Mouse (Mus musculus) midbrain, postnatal 0 days (tissue): Measurements from ENCODE around the gene Kremen2. TPM values are rescaled to one million over a fixed set of nuclear protein-coding genes. Genes with fewer than 3 reads are reported as not detected.

Experiments
- ATAC-seq: fragments of 200-750 bp; cut with Nextera tagmentation; 2 replicates; pipeline ENCODE4 v1.8.0; 2017; ENCODE audit warnings: moderate number of reproducible peaks, mild to moderate bottlenecking, moderate TSS enrichment, moderate library complexity; ENCODE audit not compliant: low FRiP score
- DNase-seq: peaks from one replicate; pipeline ENCODE4 v3.0.0-alpha.2; 2015; ENCODE audit warnings: low spot score
- H3K27ac ChIP-seq: fragments of 300-500 bp; sonication (generic); 2 replicates; pipeline ENCODE4 v1.5.1; 2014; ENCODE audit warnings: low read depth, mild to moderate bottlenecking, low read length, mixed read lengths
- H3K27me3 ChIP-seq: fragments of 300-500 bp; sonication (generic); 2 replicates; pipeline ENCODE4 v1.6.1; 2014; ENCODE audit warnings: low read length, control low read depth, mixed read lengths; ENCODE audit not compliant: insufficient read depth
- H3K36me3 ChIP-seq: fragments of 300-500 bp; sonication (generic); 2 replicates; pipeline ENCODE4 v1.6.1; 2014; ENCODE audit warnings: low read length, control low read depth, mixed read lengths; ENCODE audit not compliant: insufficient read depth
- H3K4me1 ChIP-seq: fragments of 300-500 bp; sonication (generic); 2 replicates; pipeline ENCODE4 v1.6.1; 2014; ENCODE audit warnings: mild to moderate bottlenecking, control low read depth, antibody characterized with exemption, low read length, mixed read lengths; ENCODE audit not compliant: insufficient read depth
- H3K4me2 ChIP-seq: fragments of 300-500 bp; sonication (generic); 2 replicates; pipeline ENCODE4 v1.6.1; 2014; ENCODE audit warnings: low read depth, mild to moderate bottlenecking, low read length, mixed read lengths; ENCODE audit not compliant: poor library complexity, severe bottlenecking
- H3K4me3 ChIP-seq: fragments of 300-500 bp; sonication (generic); 2 replicates; pipeline ENCODE4 v1.5.1; 2014; ENCODE audit warnings: low read depth, mild to moderate bottlenecking, low read length, moderate library complexity
- H3K9ac ChIP-seq: fragments of 300-500 bp; sonication (generic); replicated peaks from 2 replicates; pipeline ENCODE4 v1.6.1; 2014; ENCODE audit warnings: mild to moderate bottlenecking, low read length, moderate library complexity, mixed read lengths; ENCODE audit not compliant: poor library complexity, severe bottlenecking
- H3K9me3 ChIP-seq: fragments of 300-500 bp; sonication (generic); 2 replicates; pipeline ENCODE4 v1.6.1; 2016; ENCODE audit warnings: low read length, control low read depth
- CTCF ChIP-seq: IDR thresholded peaks from 2 replicates; pipeline ENCODE4 v1.5.1; 2016; ENCODE audit warnings: antibody characterized with exemption, mild to moderate bottlenecking
- WGBS: fragments of 180-500 bp; shearing (Covaris S2); extraction: QIAGEN DNeasy Blood & Tissue Kit; methylation state at CpG from one replicate; pipeline ENCODE4 v1.1.7; 2014; 5-methylcytosine and 5-hydroxymethylcytosine counted together
- polyA plus RNA-seq: library from polyadenylated mRNA; unstranded; fragments of >200 nt; fragmentation: Nextera tagmentation; extraction: Ambion mirVana; gene quantifications from 2 replicates; pipeline ENCODE4 v1.2.1, GENCODE M21; 2015
- total RNA-seq: library from RNA; depleted of rRNA; stranded (reverse); fragments of >200 nt; gene quantifications from 2 replicates; pipeline ENCODE4 v1.2.3, GENCODE M21; 2014

The Kremen2 gene
- total and polyA plus RNA-seq, 2 experiments from 2014 or later, result 0.38 to 1.3 TPM

- TF ChIP-seq CTCF, result no peak
- 68% methylated on average over 1 of the region's 1 CpGs for WGBS
These were observed 15.2 kb downstream of the Kremen2 start for GRCm38 (mm10) chr17:23730441-23730840.

GRCm38 (mm10) chr17:23726758-23727142 is 18.9 kb downstream of the Kremen2 start:
- ATAC-seq (peak; percentile 84), DNase-seq (peak; percentile 87)
- H3K4me3 ChIP-seq, result peak overlapping the region; percentile 86
- peak overlapping the region; percentile 69; the same call in 1 of the 2 replicates for H3K9ac ChIP-seq
- WGBS, result 1% methylated on average over 20 of the region's 20 CpGs
- H3K9me3 ChIP-seq, result no peaks in the 10 kb centered on the region
- H3K4me2 ChIP-seq, result peak overlapping the region; percentile 95
- H3K27me3 ChIP-seq, result no peaks in the 10 kb centered on the region
- H3K36me3 ChIP-seq, result no peaks in the 10 kb centered on the region
- peak; percentile 55 for TF ChIP-seq CTCF
- 0 out of 2 replicates have a peak, but pooled peaks cover 5% of the 10 kb centered on the region for H3K4me1 ChIP-seq
- H3K27ac ChIP-seq, result no peak overlapping the region

More at GRCm38 (mm10) chr17:23730441-23730840, 15.2 kb downstream of the Kremen2 start:
- no peak overlapping the region for H3K4me3 ChIP-seq
- H3K9ac ChIP-seq, result no peak overlapping the region
- no peak overlapping the region for H3K4me2 ChIP-seq
- no peak overlapping the region for H3K27ac ChIP-seq
- no peak for DNase-seq
- peaks cover 1% of the 10 kb centered on the region; the same call in 1 of the 2 replicates for H3K36me3 ChIP-seq
- ATAC-seq, result no peak
- H3K4me1 ChIP-seq, result 0 out of 2 replicates have a peak, but pooled peaks cover 5% of the 10 kb centered on the region
- no peaks in the 10 kb centered on the region for H3K9me3 ChIP-seq
- no peaks in the 10 kb centered on the region for H3K27me3 ChIP-seq

- ATAC-seq (peak; percentile 93), DNase-seq (peak; percentile 96)
- H3K4me2 ChIP-seq, result peak within 1 kb of the TSS; percentile 95
- peak within 1 kb of the TSS; percentile 69 for H3K9ac ChIP-seq
- H3K4me3 ChIP-seq, result peak within 1 kb of the TSS; percentile 86
- no peaks in the 10 kb centered on the region for H3K9me3 ChIP-seq
- 1% methylated on average over 61 of the region's 73 CpGs for WGBS
- TF ChIP-seq CTCF, result 0 out of 2 replicates have a peak, but pooled peaks have one; percentile 20
- H3K36me3 ChIP-seq, result no peaks in the 10 kb centered on the region
- no peaks in the 10 kb centered on the region for H3K27me3 ChIP-seq
- peak within 1 kb of the TSS; percentile 72 for H3K27ac ChIP-seq
- H3K4me1 ChIP-seq, result 0 out of 2 replicates have a peak, but pooled peaks cover 5% of the 10 kb centered on the region
These were observed 19.5 kb downstream of the Kremen2 start, which contains the start of gene Pkmyt1 for GRCm38 (mm10) chr17:23725999-23726757. Gene Pkmyt1, plus strand, starts transcription at chr17:23726336.

GRCm38 (mm10) chr17:23725477-23725876 is 20.2 kb downstream of the Kremen2 start:
- Histone ChIP-seq H3K9me3 (no peaks in the 10 kb centered on the region), H3K27ac (peak overlapping the region; percentile 72), H3K36me3 (no peaks in the 10 kb centered on the region), H3K27me3 (no peaks in the 10 kb centered on the region), H3K4me2 (peak overlapping the region; percentile 95), H3K4me3 (peak overlapping the region; percentile 86; the same call in 1 of the 2 replicates), H3K9ac (peak overlapping the region; percentile 69), H3K4me1 (0 out of 2 replicates have a peak, but pooled peaks cover 5% of the 10 kb centered on the region)
- DNase-seq (no peak), ATAC-seq (no peak)
- TF ChIP-seq CTCF, result no peak
- WGBS, result 63% methylated on average over 4 of the region's 4 CpGs

- Histone ChIP-seq H3K4me2 (no peak within 1 kb of the TSS), H3K36me3 (no peaks in the 10 kb centered on the region), H3K27ac (no peak within 1 kb of the TSS), H3K27me3 (no peaks in the 10 kb centered on the region), H3K4me3 (no peak within 1 kb of the TSS), H3K4me1 (0 out of 2 replicates have a peak, but pooled peaks cover 5% of the 10 kb centered on the region), H3K9me3 (no peaks in the 10 kb centered on the region), H3K9ac (no peak within 1 kb of the TSS)
- 77% methylated on average over 7 of the region's 7 CpGs for WGBS
- TF ChIP-seq CTCF, result no peak
- DNase-seq (no peak), ATAC-seq (no peak)
These were observed 23.1 kb downstream of the Kremen2 start, which contains the start of gene 1520401A03Rik for GRCm38 (mm10) chr17:23722376-23723125. Gene 1520401A03Rik, minus strand, starts transcription at chr17:23722783.
